Mouse (Mus musculus) myocyte (in vitro differentiated cells): ENCODE data around the gene Gm17662.

Experiments used
- CEBPB ChIP-seq: IDR thresholded peaks from 2 replicates; pipeline ENCODE4 v1.6.1; 2011; ENCODE audit warnings: mild to moderate bottlenecking, moderate library complexity; ENCODE audit not compliant: poor library complexity, insufficient read depth, severe bottlenecking
- MAX ChIP-seq: IDR thresholded peaks from one replicate; pipeline ENCODE4 v1.6.1; 2011; ENCODE audit warnings: low read depth, mild to moderate bottlenecking, control low read depth
- POLR2A ChIP-seq: IDR thresholded peaks from one replicate; pipeline ENCODE4 v1.6.1; 2011; ENCODE audit warnings: low read depth, mild to moderate bottlenecking, control low read depth, moderate library complexity; ENCODE audit not compliant: insufficient read length
- SRF ChIP-seq: IDR thresholded peaks from one replicate; pipeline ENCODE4 v1.6.1; 2011; ENCODE audit warnings: low read depth; ENCODE audit not compliant: control insufficient read depth, insufficient read length

- TF ChIP-seq MAX, result no peak
- no peak for TF ChIP-seq POLR2A
- no peak for TF ChIP-seq SRF
- no peak for TF ChIP-seq CEBPB
Measured at GRCm38 (mm10) chr4:104864397-104864796, 7.3 kb downstream of the Gm17662 start.
